Mouse (Mus musculus) liver, adult 2 months (tissue): ENCODE results near the gene Sec16b. TPM values are rescaled to one million over a fixed set of nuclear protein-coding genes. Genes with fewer than 3 reads are reported as not detected.

Source experiments
- DNase-seq: peaks from one replicate; pipeline ENCODE4 v3.0.0-alpha.2; 2011; ENCODE audit warnings: low read depth, low spot score; ENCODE audit errors: extremely low read depth
- H3K27ac ChIP-seq: fragments of 200-500 bp; replicated peaks from 2 replicates; pipeline ENCODE4 v1.5.1; 2012; ENCODE audit warnings: low read depth, mild to moderate bottlenecking, control low read depth, inconsistent platforms, low read length; ENCODE audit not compliant: insufficient read depth
- H3K27me3 ChIP-seq: fragments of 200-500 bp; 2 replicates; pipeline ENCODE4 v1.6.1; 2012; ENCODE audit warnings: mild to moderate bottlenecking, moderate library complexity, low read length, inconsistent platforms; ENCODE audit not compliant: control insufficient read depth, insufficient read depth
- H3K36me3 ChIP-seq: fragments of 200-500 bp; 2 replicates; pipeline ENCODE4 v1.6.1; 2012; ENCODE audit warnings: low read length, inconsistent platforms; ENCODE audit not compliant: control insufficient read depth, insufficient read depth
- H3K4me1 ChIP-seq: fragments of 200-500 bp; 2 replicates; pipeline ENCODE4 v1.6.1; 2011; ENCODE audit warnings: low read length; ENCODE audit not compliant: control insufficient read depth, insufficient read depth
- H3K4me3 ChIP-seq: fragments of 200-500 bp; 2 replicates; pipeline ENCODE4 v1.5.1; 2011; ENCODE audit warnings: low read depth, mild to moderate bottlenecking, control low read depth, low read length, moderate library complexity; ENCODE audit not compliant: insufficient read depth
- H3K79me2 ChIP-seq: fragments of 200-500 bp; 2 replicates; pipeline ENCODE4 v1.6.1; 2012; ENCODE audit warnings: inconsistent platforms, mild to moderate bottlenecking, low read length, moderate library complexity; ENCODE audit not compliant: control insufficient read depth, insufficient read depth
- H3K9ac ChIP-seq: fragments of 200-500 bp; 2 replicates; pipeline ENCODE4 v1.6.1; 2012; ENCODE audit warnings: low read depth, mild to moderate bottlenecking, control low read depth, inconsistent platforms, low read length
- CTCF ChIP-seq: fragments of 200-500 bp; IDR thresholded peaks from 2 replicates; pipeline ENCODE4 v1.5.1; 2011; ENCODE audit warnings: low read depth, low read length, control low read depth
- POLR2A ChIP-seq: fragments of 200-500 bp; IDR thresholded peaks from 2 replicates; pipeline ENCODE4 v1.6.1; 2011; ENCODE audit warnings: low read length, control low read depth; ENCODE audit not compliant: insufficient read depth; ENCODE audit errors: extremely low read depth
- WGBS: fragments of 180-500 bp; shearing (Covaris S2); methylation state at CpG from one replicate; pipeline ENCODE4 v1.1.7; 2018; 5-methylcytosine and 5-hydroxymethylcytosine counted together
- polyA plus RNA-seq: library from polyadenylated mRNA; depleted of rRNA; stranded (reverse); fragments of >200 nt; gene quantifications from 2 replicates; pipeline ENCODE4 v1.2.3, GENCODE M21; 2012; rRNA removed
- total RNA-seq: library from RNA; depleted of rRNA; stranded (reverse); fragments of >200 nt; gene quantifications from 2 replicates; pipeline ENCODE4 v1.2.3, GENCODE M21; 2014; rRNA removed

Gene Sec16b
- total and polyA plus RNA-seq, 2 experiments: 47.4 to 52.2 TPM

DNA sequence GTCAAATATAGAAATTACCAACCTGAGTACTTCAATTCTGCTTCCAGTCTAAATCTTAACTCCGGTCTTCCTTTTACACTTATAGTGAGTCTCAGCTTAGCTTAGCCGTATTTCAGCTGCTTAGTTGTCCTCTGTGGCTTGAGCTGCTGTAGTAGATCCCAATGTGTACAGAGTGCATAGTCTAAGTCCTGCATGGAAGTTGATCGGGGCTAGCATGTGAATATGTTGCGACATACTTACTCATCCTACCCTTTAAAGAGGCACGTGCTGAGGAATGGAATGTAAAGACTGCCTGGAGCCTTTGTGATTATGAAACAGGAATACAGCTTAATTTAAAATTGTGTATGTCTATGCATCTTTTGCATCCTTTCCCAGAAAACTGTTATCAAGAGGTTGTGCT is 88.0 kb downstream of the Sec16b start:
- Histone ChIP-seq H3K27ac (no peak overlapping the region), H3K36me3 (no peaks in the 10 kb centered on the region), H3K4me3 (no peak overlapping the region), H3K9ac (no peak overlapping the region), H3K27me3 (no peaks in the 10 kb centered on the region), H3K79me2 (no peaks in the 10 kb centered on the region), H3K4me1 (peaks cover 5% of the 10 kb centered on the region; the same call in 1 of the 2 replicates)
- DNase-seq: peak; percentile 70
- WGBS: 24% methylated on average over 5 of the region's 5 CpGs
- TF ChIP-seq POLR2A: no peak
- no peak for TF ChIP-seq CTCF

DNA sequence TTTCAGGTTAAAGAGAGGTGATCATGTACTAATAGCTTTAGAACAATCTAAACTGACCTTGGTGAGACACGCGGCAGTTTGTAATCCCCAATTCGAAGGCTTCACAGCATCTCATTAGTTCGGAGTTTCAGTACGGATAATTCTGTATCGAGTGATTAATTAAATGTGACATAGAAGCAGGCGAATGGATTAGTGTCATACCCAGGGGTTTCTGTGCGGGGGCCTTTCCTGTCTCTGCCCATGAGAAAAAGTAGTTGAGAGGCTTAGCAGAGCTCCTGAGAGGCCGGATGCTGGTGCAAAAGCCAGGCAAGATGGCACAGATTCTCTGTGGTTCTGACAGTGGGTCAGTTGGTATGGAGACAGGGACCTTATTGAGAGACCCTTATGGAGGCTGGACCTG is 88.6 kb downstream of the Sec16b start:
- Histone ChIP-seq H3K79me2 (no peaks in the 10 kb centered on the region), H3K27me3 (no peaks in the 10 kb centered on the region), H3K4me1 (peaks cover 5% of the 10 kb centered on the region; the same call in 1 of the 2 replicates), H3K36me3 (no peaks in the 10 kb centered on the region), H3K9ac (no peak overlapping the region), H3K4me3 (no peak overlapping the region), H3K27ac (no peak overlapping the region)
- TF ChIP-seq CTCF (no peak), POLR2A (no peak)
- DNase-seq: no peak
- 83% methylated on average over 9 of the region's 9 CpGs for WGBS

DNA sequence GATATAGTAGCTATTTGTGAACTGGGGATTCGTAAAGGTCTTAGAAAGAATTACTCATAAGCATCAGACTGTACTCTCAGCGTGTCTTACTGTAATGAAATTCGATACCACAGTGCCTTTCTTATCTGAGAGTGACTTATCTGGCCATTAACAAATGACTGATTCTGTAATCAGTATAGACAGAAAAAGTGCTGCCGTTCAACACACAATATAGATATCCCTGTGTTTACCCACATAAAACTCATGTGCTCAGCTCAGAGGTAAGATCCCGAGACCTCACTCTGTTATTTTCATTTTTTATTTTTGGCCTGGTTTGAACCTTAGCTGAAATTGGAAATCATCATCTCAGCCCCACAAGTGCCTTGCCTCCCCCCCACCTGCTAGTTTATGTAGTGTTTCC is 98.0 kb downstream of the Sec16b start:
- no peak for TF ChIP-seq CTCF
- TF ChIP-seq POLR2A: no peak
- DNase-seq: no peak
- WGBS: 62% methylated on average over 5 of the region's 5 CpGs
- H3K27ac ChIP-seq: no peak overlapping the region
- H3K4me1 ChIP-seq: no peaks in the 10 kb centered on the region
- no peaks in the 10 kb centered on the region for H3K36me3 ChIP-seq
- no peak overlapping the region for H3K4me3 ChIP-seq
- no peaks in the 10 kb centered on the region for H3K27me3 ChIP-seq
- no peak overlapping the region for H3K9ac ChIP-seq
- H3K79me2 ChIP-seq: no peaks in the 10 kb centered on the region

Other genes starting within 250 kb of the Sec16b start
- gene Rasal2, start 94.1 kb upstream of the Sec16b start, total RNA-seq: 9.1 and 10.2 TPM in 2 replicates
- 0.90 and 1.2 TPM in 2 replicates for gene Rasal2, start 94.1 kb upstream of the Sec16b start, polyA plus RNA-seq
- 21.4 and 22.7 TPM in 2 replicates for gene Cryzl2, start 48.2 kb upstream of the Sec16b start, total RNA-seq
- 31.0 and 32.2 TPM in 2 replicates for gene Cryzl2, start 48.2 kb upstream of the Sec16b start, polyA plus RNA-seq